Mouse (Mus musculus) stomach, embryonic 16.5 days (tissue): ENCODE data around the gene Olfr684. TPM values are rescaled to one million over a fixed set of nuclear protein-coding genes. Genes with fewer than 3 reads are reported as not detected.

Experiments used
- ATAC-seq: fragments of 200-750 bp; cut with Nextera tagmentation; 2 replicates; pipeline ENCODE4 v1.8.0; 2017; ENCODE audit warnings: moderate number of reproducible peaks, moderate TSS enrichment; ENCODE audit not compliant: insufficient read depth, low FRiP score
- H3K27ac ChIP-seq: fragments of 300-500 bp; sonication (generic); 2 replicates; pipeline ENCODE4 v1.5.1; 2014; ENCODE audit warnings: low read length
- H3K27me3 ChIP-seq: fragments of 300-500 bp; sonication (generic); 2 replicates; pipeline ENCODE4 v1.6.1; 2014; ENCODE audit warnings: low read length, control low read depth, mixed read lengths; ENCODE audit not compliant: control insufficient read depth, insufficient read depth
- H3K36me3 ChIP-seq: fragments of 300-500 bp; sonication (generic); 2 replicates; pipeline ENCODE4 v1.6.1; 2014; ENCODE audit warnings: low read length; ENCODE audit not compliant: control insufficient read depth, insufficient read depth
- H3K4me1 ChIP-seq: fragments of 300-500 bp; sonication (generic); 2 replicates; pipeline ENCODE4 v1.6.1; 2014; ENCODE audit warnings: low read length, control low read depth, mixed read lengths; ENCODE audit not compliant: control insufficient read depth, insufficient read depth
- H3K4me2 ChIP-seq: fragments of 300-500 bp; sonication (generic); 2 replicates; pipeline ENCODE4 v1.6.1; 2014; ENCODE audit warnings: low read depth, low read length, mixed read lengths
- H3K4me3 ChIP-seq: fragments of 300-500 bp; sonication (generic); replicated peaks from 2 replicates; pipeline ENCODE4 v1.5.1; 2014; ENCODE audit warnings: mild to moderate bottlenecking, low read length
- H3K9ac ChIP-seq: fragments of 300-500 bp; sonication (generic); 2 replicates; pipeline ENCODE4 v1.6.1; 2014; ENCODE audit warnings: low read length
- H3K9me3 ChIP-seq: fragments of 300-500 bp; sonication (generic); replicated peaks from 2 replicates; pipeline ENCODE4 v1.6.1; 2016; ENCODE audit warnings: low read length, control low read depth; ENCODE audit not compliant: control insufficient read depth
- WGBS: fragments of 180-500 bp; shearing (Covaris S2); extraction: QIAGEN DNeasy Blood & Tissue Kit; methylation state at CpG from one replicate; pipeline ENCODE4 v1.1.7; 2014; 5-methylcytosine and 5-hydroxymethylcytosine counted together
- polyA plus RNA-seq: library from polyadenylated mRNA; unstranded; fragments of >200 nt; fragmentation: Nextera tagmentation; extraction: Ambion mirVana; gene quantifications from 2 replicates; pipeline ENCODE4 v1.2.1, GENCODE M21; 2015

The Olfr684 gene
- not detected in 2 replicates for polyA plus RNA-seq

GRCm38 (mm10) chr7:105163553-105163952 lies at the start of gene Olfr684:
Gene Olfr684, minus strand, starts transcription at chr7:105163653.
- Histone ChIP-seq H3K27ac (no peak within 1 kb of the TSS), H3K4me2 (no peak within 1 kb of the TSS), H3K4me1 (no peaks in the 10 kb centered on the region), H3K36me3 (no peaks in the 10 kb centered on the region), H3K4me3 (no peak within 1 kb of the TSS), H3K9ac (no peak within 1 kb of the TSS), H3K27me3 (no peaks in the 10 kb centered on the region), H3K9me3 (no peaks in the 10 kb centered on the region)
- WGBS: 48% methylated on average over 1 of the region's 1 CpGs
- no peak for ATAC-seq

GRCm38 (mm10) chr7:105207385-105207784 lies 43.9 kb upstream of the Olfr684 start, which contains the start of gene Olfr686:
Gene Olfr686, minus strand, starts transcription at chr7:105207485.
- no peaks in the 10 kb centered on the region for H3K27me3 ChIP-seq
- H3K9me3 ChIP-seq: no peaks in the 10 kb centered on the region
- no peak within 1 kb of the TSS for H3K4me2 ChIP-seq
- no peak within 1 kb of the TSS for H3K9ac ChIP-seq
- H3K4me3 ChIP-seq: no peak within 1 kb of the TSS
- no peaks in the 10 kb centered on the region for H3K36me3 ChIP-seq
- no peak within 1 kb of the TSS for H3K27ac ChIP-seq
- no peaks in the 10 kb centered on the region for H3K4me1 ChIP-seq
- ATAC-seq: no peak

GRCm38 (mm10) chr7:105185912-105186311 lies 22.5 kb upstream of the Olfr684 start, which contains the start of gene Olfr685:
Gene Olfr685, minus strand, starts transcription at chr7:105186012.
- WGBS: 77% methylated on average over 1 of the region's 1 CpGs
- Histone ChIP-seq H3K36me3 (no peaks in the 10 kb centered on the region), H3K9me3 (no peaks in the 10 kb centered on the region), H3K27me3 (no peaks in the 10 kb centered on the region), H3K4me1 (no peaks in the 10 kb centered on the region), H3K9ac (no peak within 1 kb of the TSS), H3K27ac (no peak within 1 kb of the TSS), H3K4me2 (no peak within 1 kb of the TSS), H3K4me3 (no peak within 1 kb of the TSS)
- ATAC-seq: no peak

- no peak for ATAC-seq
- H3K4me3 ChIP-seq: no peak overlapping the region
- 42% methylated on average over 4 of the region's 4 CpGs for WGBS
Observed at GRCm38 (mm10) chr7:105170773-105171172, 7.3 kb upstream of the Olfr684 start.

GRCm38 (mm10) chr7:105146912-105147311 lies 16.5 kb downstream of the Olfr684 start, which contains the start of gene Olfr683:
Gene Olfr683, minus strand, starts transcription at chr7:105147012.
- H3K27ac ChIP-seq: no peak within 1 kb of the TSS
- H3K4me2 ChIP-seq: no peak within 1 kb of the TSS
- no peak within 1 kb of the TSS for H3K4me3 ChIP-seq
- H3K36me3 ChIP-seq: no peaks in the 10 kb centered on the region
- no peaks in the 10 kb centered on the region for H3K9me3 ChIP-seq
- no peak within 1 kb of the TSS for H3K9ac ChIP-seq
- no peak for ATAC-seq
- H3K4me1 ChIP-seq: no peaks in the 10 kb centered on the region
- WGBS: 59% methylated on average over 1 of the region's 1 CpGs
- H3K27me3 ChIP-seq: no peaks in the 10 kb centered on the region

More at GRCm38 (mm10) chr7:105170773-105171172, 7.3 kb upstream of the Olfr684 start:
- no peak overlapping the region for H3K9ac ChIP-seq
- H3K27me3 ChIP-seq: no peaks in the 10 kb centered on the region
- no peaks in the 10 kb centered on the region for H3K36me3 ChIP-seq
- no peak overlapping the region for H3K4me2 ChIP-seq
- H3K27ac ChIP-seq: no peak overlapping the region
- no peaks in the 10 kb centered on the region for H3K4me1 ChIP-seq
- H3K9me3 ChIP-seq: no peaks in the 10 kb centered on the region

- Histone ChIP-seq H3K4me1 (no peaks in the 10 kb centered on the region), H3K27ac (no peak overlapping the region), H3K27me3 (no peaks in the 10 kb centered on the region), H3K9ac (no peak overlapping the region), H3K4me2 (no peak overlapping the region), H3K4me3 (no peak overlapping the region), H3K9me3 (no peaks in the 10 kb centered on the region), H3K36me3 (no peaks in the 10 kb centered on the region)
- ATAC-seq: no peak
- WGBS: 56% methylated on average over 2 of the region's 2 CpGs
Observed at GRCm38 (mm10) chr7:105141275-105141674, 22.2 kb downstream of the Olfr684 start.

- Histone ChIP-seq H3K27me3 (no peaks in the 10 kb centered on the region), H3K27ac (no peak within 1 kb of the TSS), H3K9me3 (no peaks in the 10 kb centered on the region), H3K4me3 (no peak within 1 kb of the TSS), H3K36me3 (no peaks in the 10 kb centered on the region), H3K4me1 (no peaks in the 10 kb centered on the region), H3K4me2 (no peak within 1 kb of the TSS), H3K9ac (no peak within 1 kb of the TSS)
- no peak for ATAC-seq
Observed at GRCm38 (mm10) chr7:105116536-105116935, 46.9 kb downstream of the Olfr684 start, which contains the start of gene Olfr681. Gene Olfr681, plus strand, starts transcription at chr7:105116836.

Other genes starting within 250 kb of the Olfr684 start
- gene Olfr667, start 242.2 kb downstream of the Olfr684 start, polyA plus RNA-seq: not detected in 2 replicates
- not detected in 2 replicates for gene Olfr668, start 235.6 kb downstream of the Olfr684 start, polyA plus RNA-seq
- gene Olfr669, start 229.4 kb downstream of the Olfr684 start, polyA plus RNA-seq: not detected in 2 replicates
- gene Olfr670, start 201.0 kb downstream of the Olfr684 start, polyA plus RNA-seq: not detected in 2 replicates
- not detected in 2 replicates for gene Olfr671, start 184.5 kb downstream of the Olfr684 start, polyA plus RNA-seq
- gene Olfr672, start 161.6 kb downstream of the Olfr684 start, polyA plus RNA-seq: not detected in 2 replicates
- gene Olfr675, start 135.2 kb downstream of the Olfr684 start, polyA plus RNA-seq: not detected in 2 replicates
- not detected in 2 replicates for gene Olfr676, start 131.0 kb downstream of the Olfr684 start, polyA plus RNA-seq
- gene Olfr677, start 112.3 kb downstream of the Olfr684 start, polyA plus RNA-seq: not detected in 2 replicates
- gene Olfr678, start 99.2 kb downstream of the Olfr684 start, polyA plus RNA-seq: not detected in 2 replicates
- gene Olfr679, start 82.4 kb downstream of the Olfr684 start, polyA plus RNA-seq: not detected in 2 replicates
- gene Olfr680-ps1, start 70.8 kb downstream of the Olfr684 start, polyA plus RNA-seq: not detected in 2 replicates
- not detected in 2 replicates for gene Olfr681, start 46.8 kb downstream of the Olfr684 start, polyA plus RNA-seq
- gene Olfr683, start 16.6 kb downstream of the Olfr684 start, polyA plus RNA-seq: not detected in 2 replicates
- not detected in 2 replicates for gene Olfr685, start 22.4 kb upstream of the Olfr684 start, polyA plus RNA-seq
- not detected in 2 replicates for gene Olfr686, start 43.8 kb upstream of the Olfr684 start, polyA plus RNA-seq
- not detected in 2 replicates for gene Olfr688, start 124.4 kb upstream of the Olfr684 start, polyA plus RNA-seq
- not detected in 2 replicates for gene Olfr689, start 147.5 kb upstream of the Olfr684 start, polyA plus RNA-seq
- not detected in 2 replicates for gene Olfr690, start 170.5 kb upstream of the Olfr684 start, polyA plus RNA-seq
- not detected in 2 replicates for gene Olfr691, start 178.6 kb upstream of the Olfr684 start, polyA plus RNA-seq
- gene Olfr692, start 204.6 kb upstream of the Olfr684 start, polyA plus RNA-seq: not detected in 2 replicates
- gene Gm5901, start 211.4 kb upstream of the Olfr684 start, polyA plus RNA-seq: not detected in 2 replicates
- 40.1 and 44.0 TPM in 2 replicates for gene Fam160a2, start 236.4 kb upstream of the Olfr684 start, polyA plus RNA-seq
- gene Cnga4, start 240.9 kb upstream of the Olfr684 start, polyA plus RNA-seq: not detected in 2 replicates